Mouse (Mus musculus): ENCODE data around the gene Unc79.

GRCm38 (mm10) chr12:103187020-103187419 is 238.4 kb downstream of the Unc79 start:
- TF ChIP-seq CTCF (IDR thresholded peaks at IDR 0.05; ENCODE audit: low read depth, low read length) (no peak), EP300 (IDR thresholded peaks at IDR 0.05; ENCODE audit: insufficient read depth, low read depth, low read length) (no peak), POLR2A (IDR thresholded peaks at IDR 0.05; ENCODE audit: insufficient read depth, low read length) (no peak)

Data from ES-Bruce4 (cell line).